Mouse (Mus musculus): ENCODE data around the gene Spry1. TPM values are rescaled to one million over a fixed set of nuclear protein-coding genes. Genes with fewer than 3 reads are reported as not detected.

Gene Spry1
- total and polyA plus RNA-seq, 3 experiments: not detected

DNA sequence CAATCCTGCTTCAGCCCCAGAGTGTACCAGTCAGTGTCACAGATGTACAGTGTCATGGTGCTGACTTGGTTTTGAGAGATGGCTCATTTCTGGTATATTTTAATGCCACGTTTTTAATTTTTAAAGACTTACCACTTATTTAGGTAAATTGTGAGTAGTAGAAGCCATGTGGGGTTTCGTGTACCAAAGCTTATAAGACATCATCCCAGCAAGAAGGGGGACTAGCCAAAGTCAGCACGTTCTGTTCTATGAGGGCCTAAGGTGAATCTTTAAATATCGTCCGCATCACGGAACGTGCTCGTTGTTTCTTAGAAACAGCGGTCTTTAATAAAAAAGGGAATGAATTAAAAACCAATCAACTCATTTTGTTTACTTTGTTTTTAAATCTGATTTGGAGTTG lies 6.5 kb downstream of the Spry1 start:
- Histone ChIP-seq H3K9me3 (replicated peaks; ENCODE audit: low read length) (peaks cover 4% of the 10 kb centered on the region), H3K27me3 (replicated peaks) (no peaks in the 10 kb centered on the region), H3K4me2 (ENCODE audit: insufficient read depth, low read depth, poor library complexity, severe bottlenecking) (no peak overlapping the region), H3K4me3 (replicated peaks in 1 of 3; ENCODE audit: low read depth in 2 of 3, low read length in 2 of 3, poor library complexity in 1 of 3) (no peak overlapping the region), H3K36me3 (replicated peaks in 1 of 2; ENCODE audit: control insufficient read depth in 1 of 2, insufficient read depth in 1 of 2, low read length in 1 of 2) (no peaks in the 10 kb centered on the region), H3K27ac (ENCODE audit: insufficient read depth, low read depth) (no peak overlapping the region), H3K9ac (ENCODE audit: insufficient read depth, low read depth) (no peak overlapping the region), H3K79me2 (replicated peaks; ENCODE audit: control insufficient read depth, extremely low read depth, insufficient read depth, poor library complexity, severe bottlenecking) (no peaks in the 10 kb centered on the region), H3K4me1 (ENCODE audit: control insufficient read depth in 1 of 2, insufficient read depth in 2 of 2) (peaks cover 8 to 13% of the 10 kb centered on the region in 2 experiments; a peak in 3 of 4 replicates)
- TF ChIP-seq MYC (IDR thresholded peaks at IDR 0.05; ENCODE audit: low read depth, low read length) (no peak), HCFC1 (IDR thresholded peaks at IDR 0.05; ENCODE audit: low read depth, low read length) (no peak), NRF1 (IDR thresholded peaks at IDR 0.05; ENCODE audit: low read depth, low read length) (no peak), USF1 (IDR thresholded peaks at IDR 0.05; ENCODE audit: low read depth, low read length) (no peak), RAD21 (IDR thresholded peaks at IDR 0.05; ENCODE audit: low read depth, low read length) (no peak), E2F4 (IDR thresholded peaks at IDR 0.05; ENCODE audit: insufficient replicate concordance, low read depth, low read length) (no peak), UBTF (IDR thresholded peaks at IDR 0.05; ENCODE audit: low read depth, low read length) (no peak), POLR2A (IDR thresholded peaks at IDR 0.05; ENCODE audit: low read depth, low read length) (no peak), TCF12 (IDR thresholded peaks at IDR 0.05; ENCODE audit: low read depth, low read length) (no peak), CHD2 (IDR thresholded peaks at IDR 0.05; ENCODE audit: low read length) (no peak), SMC3 (IDR thresholded peaks at IDR 0.05; ENCODE audit: low read depth, low read length) (no peak)
- no peak for DNase-seq (ENCODE audit: extremely low read depth)
- dilution Hi-C loops (cut with MboI; ENCODE audit: extremely low pct_ligation_motif_present, extremely low pct_unique_long_range_greater_than_20kb, low sequenced_read_pairs) (no loop called here), in situ Hi-C loops (cut with MboI; ENCODE audit: low pct_ligation_motif_present, low pct_unique_long_range_greater_than_20kb, low sequenced_read_pairs) (no loop called here)

DNA sequence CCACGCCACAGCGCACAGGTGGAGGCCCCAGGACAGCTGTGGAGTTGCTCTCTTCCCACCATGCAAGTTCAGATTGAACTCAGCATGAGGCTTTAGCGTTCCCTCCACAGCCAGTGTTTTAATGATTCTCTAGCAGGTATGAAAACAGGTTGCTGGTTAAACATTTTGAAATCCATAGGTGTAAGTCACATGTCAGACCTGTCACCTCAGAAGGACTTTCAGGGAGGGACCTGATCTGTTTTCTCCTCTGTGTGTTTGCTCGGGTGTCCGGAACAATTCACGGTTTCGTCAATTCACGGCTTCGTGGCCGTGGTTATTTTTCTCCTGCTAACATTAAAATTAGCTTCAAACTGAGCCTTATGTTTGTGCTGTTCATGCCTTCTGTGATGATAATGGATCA lies 7.5 kb downstream of the Spry1 start:
- Histone ChIP-seq H3K4me3 (replicated peaks in 1 of 3; ENCODE audit: low read depth in 2 of 3, low read length in 2 of 3, poor library complexity in 1 of 3) (no peak overlapping the region), H3K79me2 (replicated peaks; ENCODE audit: control insufficient read depth, extremely low read depth, insufficient read depth, poor library complexity, severe bottlenecking) (no peaks in the 10 kb centered on the region), H3K4me1 (ENCODE audit: control insufficient read depth in 1 of 2, insufficient read depth in 2 of 2) (peaks cover 8 to 13% of the 10 kb centered on the region in 2 experiments; a peak in 3 of 4 replicates), H3K27ac (ENCODE audit: insufficient read depth, low read depth) (no peak overlapping the region), H3K4me2 (ENCODE audit: insufficient read depth, low read depth, poor library complexity, severe bottlenecking) (no peak overlapping the region), H3K36me3 (replicated peaks in 1 of 2; ENCODE audit: control insufficient read depth in 1 of 2, insufficient read depth in 1 of 2, low read length in 1 of 2) (no peaks in the 10 kb centered on the region), H3K9ac (ENCODE audit: insufficient read depth, low read depth) (no peak overlapping the region), H3K27me3 (replicated peaks) (no peaks in the 10 kb centered on the region), H3K9me3 (replicated peaks; ENCODE audit: low read length) (peaks cover 4% of the 10 kb centered on the region)
- no peak for DNase-seq (ENCODE audit: extremely low read depth)
- in situ Hi-C loops (cut with MboI; ENCODE audit: low pct_ligation_motif_present, low pct_unique_long_range_greater_than_20kb, low sequenced_read_pairs) (no loop called here), dilution Hi-C loops (cut with MboI; ENCODE audit: extremely low pct_ligation_motif_present, extremely low pct_unique_long_range_greater_than_20kb, low sequenced_read_pairs) (no loop called here)
- TF ChIP-seq CHD1 (IDR thresholded peaks at IDR 0.05; ENCODE audit: low read depth, low read length) (no peak), USF2 (conservative IDR thresholded peaks at IDR 0.05; ENCODE audit: low read depth, low read length) (no peak), USF1 (IDR thresholded peaks at IDR 0.05; ENCODE audit: low read depth, low read length) (no peak), ZC3H11A (IDR thresholded peaks at IDR 0.05; ENCODE audit: low read depth, low read length) (no peak), TBP (conservative IDR thresholded peaks at IDR 0.05; ENCODE audit: low read depth, low read length) (no peak), SMC3 (IDR thresholded peaks at IDR 0.05; ENCODE audit: low read depth, low read length) (no peak), KAT2A (IDR thresholded peaks at IDR 0.05; ENCODE audit: insufficient replicate concordance, low read length) (no peak), ELF1 (IDR thresholded peaks at IDR 0.05; ENCODE audit: low read depth, low read length) (no peak), PAX5 (IDR thresholded peaks at IDR 0.05; ENCODE audit: low read length) (no peak), ZNF384 (IDR thresholded peaks at IDR 0.05; ENCODE audit: low read depth, low read length) (no peak)

Measured in CH12.LX (cell line).